Mouse (Mus musculus) E14TG2a.4 (cell line): ENCODE measurements at regions not wholly inside any gene's neighbourhood (a gene's known extent, or its start where the extent isn't known, plus 50 kb on each side); places are given as distances from the start of the nearest gene placed in this dataset.
"Not testable (repeated sequence)": the region's sequence is repeated elsewhere in the genome, so short reads cannot be mapped to it uniquely, and the experiment has no call there.

Experiments
- CTCF ChIP-seq: conservative IDR thresholded peaks from 2 replicates; pipeline ENCODE4 v1.5.1; 2014; ENCODE audit warnings: low read length
- POU5F1 ChIP-seq: IDR thresholded peaks from 2 replicates; pipeline ENCODE4 v1.6.1; 2014; ENCODE audit warnings: low read length, borderline replicate concordance

DNA sequence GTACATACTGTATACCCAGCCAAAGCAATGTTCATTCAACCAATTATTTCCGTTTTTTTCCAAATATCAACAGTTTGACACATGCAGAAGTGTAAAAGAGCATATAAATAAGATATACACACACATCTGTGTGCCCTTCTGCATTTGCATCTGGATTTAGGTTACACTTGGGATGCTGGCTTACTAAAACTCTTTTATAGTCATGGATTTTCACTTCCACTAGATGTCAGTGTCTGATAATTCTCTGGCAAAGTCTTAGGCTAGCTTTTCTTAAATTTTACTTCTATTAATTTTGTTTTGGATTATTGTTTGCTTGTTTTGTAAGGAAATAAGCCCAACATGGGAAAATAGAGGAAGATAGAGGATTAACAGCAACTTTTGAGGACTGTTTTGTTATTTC, 452.3 kb downstream of the Gpm6a start:
- TF ChIP-seq CTCF, POU5F1: not testable (repeated sequence)
